Mouse (Mus musculus): Measurements from ENCODE around the gene Gm10718.
"Not testable (repeated sequence)": the region's sequence is repeated elsewhere in the genome, so short reads cannot be mapped to it uniquely, and the experiment has no call there.

Gm10718 gene

DNA sequence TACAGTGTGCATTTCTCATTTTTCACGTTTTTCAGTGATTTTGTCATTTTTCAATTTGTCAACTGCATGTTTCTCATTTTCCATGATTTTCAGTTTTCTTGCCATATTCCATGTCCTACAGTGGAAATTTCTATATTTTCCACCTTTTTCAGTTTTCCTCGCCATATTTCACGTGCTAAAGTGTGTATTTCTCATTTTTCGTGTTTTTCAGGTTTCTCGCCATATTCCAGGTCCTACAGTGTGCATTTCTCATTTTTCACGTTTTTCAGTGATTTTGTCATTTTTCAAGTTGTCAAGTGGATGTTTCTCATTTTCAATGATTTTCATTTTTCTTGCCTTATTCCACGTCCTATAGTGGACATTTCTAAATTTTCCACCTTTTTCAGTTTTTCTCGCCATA is 13.2 kb downstream of the Gm10718 start, which contains the start of gene Gm10715:
TSS of gene Gm10715 (plus strand) at position 301 of the 400 bp plus-strand sequence.
- H3K9me3 ChIP-seq (ENCODE audit: low read length); H3K4me3 ChIP-seq (replicated peaks; ENCODE audit: low read length); H3K4me1 ChIP-seq (replicated peaks; ENCODE audit: low read depth, low read length); H3K27me3 ChIP-seq (ENCODE audit: insufficient read depth, low read length); H3K36me3 ChIP-seq (ENCODE audit: insufficient read depth, low read length): not testable (repeated sequence)

DNA sequence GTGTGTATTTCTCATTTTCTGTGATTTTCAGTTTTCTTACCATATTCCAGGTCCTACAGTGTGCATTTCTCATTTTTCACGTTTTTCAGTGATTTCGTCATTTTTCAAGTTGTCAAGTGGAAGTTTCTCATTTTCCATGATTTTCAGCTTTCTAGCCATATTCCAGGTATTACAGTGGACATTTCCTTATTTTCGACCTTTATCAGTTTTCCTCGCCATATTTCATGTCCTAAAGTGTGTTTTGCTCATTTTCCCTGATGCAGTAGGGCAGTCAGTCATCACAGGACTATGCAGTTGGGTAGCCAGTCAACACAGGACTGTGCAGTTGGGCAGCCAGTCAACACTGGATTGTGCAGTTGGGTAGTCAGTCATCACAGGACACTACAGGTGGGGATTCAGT is 14.8 kb downstream of the Gm10718 start:
- H3K27me3 ChIP-seq (ENCODE audit: insufficient read depth, low read length): not testable (repeated sequence)

More for the DNA sequence above, 14.8 kb downstream of the Gm10718 start:
- H3K9me3 ChIP-seq (ENCODE audit: low read length); H3K4me3 ChIP-seq (replicated peaks; ENCODE audit: low read length); H3K4me1 ChIP-seq (replicated peaks; ENCODE audit: low read depth, low read length); H3K36me3 ChIP-seq (ENCODE audit: insufficient read depth, low read length): not testable (repeated sequence)

All from E14TG2a.4 (cell line).